Mouse (Mus musculus): ENCODE measurements around the gene Tril.

GRCm38 (mm10) chr6:53801269-53801892 is 19.2 kb downstream of the Tril start:
- TF ChIP-seq POLR2A (IDR thresholded peaks at IDR 0.05; ENCODE audit: insufficient read depth, low read depth, low read length) (no peak), CTCF (IDR thresholded peaks at IDR 0.05; ENCODE audit: insufficient read depth, low read depth, low read length) (no peak)

Data from olfactory bulb, adult 2 months (tissue).